Mouse (Mus musculus): ENCODE data around the gene Frk. TPM values are rescaled to one million over a fixed set of nuclear protein-coding genes. Genes with fewer than 3 reads are reported as not detected.
"Not testable (repeated sequence)": the region's sequence is repeated elsewhere in the genome, so short reads cannot be mapped to it uniquely, and the experiment has no call there.

The Frk gene
- total RNA-seq (2021): 1 to 10 TPM; 4.2 to 5.6 TPM

DNA sequence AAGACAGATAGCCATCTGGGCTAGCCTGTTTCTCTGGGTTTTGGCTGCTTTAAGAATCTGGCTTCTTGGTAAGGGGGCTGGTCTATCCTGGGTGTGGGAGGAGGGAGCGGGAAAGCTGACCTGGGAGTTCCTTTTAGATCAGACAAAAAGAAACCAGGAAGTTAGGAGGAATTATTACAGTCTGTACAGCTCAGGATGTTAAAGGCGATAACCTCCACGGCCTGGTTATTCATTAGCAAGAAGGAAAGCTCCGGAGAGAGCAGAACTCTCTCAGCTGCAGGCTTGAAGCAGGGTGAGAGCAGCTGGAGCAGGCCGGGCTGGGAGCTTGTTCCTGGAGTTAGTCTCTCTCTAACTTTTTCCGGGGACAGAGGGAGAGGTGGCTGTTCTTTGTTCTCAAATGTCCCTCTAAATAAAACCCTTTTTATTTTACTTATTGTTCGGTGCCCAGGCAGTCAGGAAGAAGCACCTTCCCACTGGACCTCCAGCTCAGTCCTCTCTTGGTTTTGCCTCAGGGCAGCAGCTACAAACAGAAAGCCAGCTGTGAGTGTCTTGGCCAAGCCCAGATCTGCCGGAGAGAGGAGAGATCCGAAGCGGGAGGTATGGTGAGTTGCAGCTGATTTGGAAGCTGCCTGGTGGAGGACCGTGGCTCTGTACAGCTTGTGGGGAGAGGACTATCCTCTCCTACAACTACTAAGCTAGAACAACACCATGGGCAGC, at the start of gene Frk:
TSS of gene Frk (plus strand) at position 103 of the 717 bp plus-strand sequence.
- DNase-seq: peak; percentile 36

DNA sequence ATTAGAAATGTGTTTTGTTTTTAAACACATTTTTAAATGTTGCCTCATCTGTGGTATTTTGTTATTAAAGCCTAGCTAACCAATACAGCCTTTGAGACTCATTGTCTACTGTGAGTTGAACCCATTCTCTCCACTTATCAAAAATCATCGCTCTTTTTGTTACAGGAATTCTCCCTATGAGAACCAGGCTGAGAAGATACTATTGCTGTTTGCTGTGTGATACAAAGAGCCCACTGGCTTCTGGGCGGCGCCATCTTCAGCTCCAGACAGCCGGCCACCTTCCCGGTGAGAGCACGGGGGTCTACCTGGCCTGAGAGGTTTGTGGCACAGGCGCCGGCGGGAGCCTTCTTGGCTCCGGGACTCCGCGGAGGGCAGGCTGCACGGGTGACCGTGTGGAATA, 49.0 kb upstream of the Frk start:
- not testable (repeated sequence) for DNase-seq

DNA sequence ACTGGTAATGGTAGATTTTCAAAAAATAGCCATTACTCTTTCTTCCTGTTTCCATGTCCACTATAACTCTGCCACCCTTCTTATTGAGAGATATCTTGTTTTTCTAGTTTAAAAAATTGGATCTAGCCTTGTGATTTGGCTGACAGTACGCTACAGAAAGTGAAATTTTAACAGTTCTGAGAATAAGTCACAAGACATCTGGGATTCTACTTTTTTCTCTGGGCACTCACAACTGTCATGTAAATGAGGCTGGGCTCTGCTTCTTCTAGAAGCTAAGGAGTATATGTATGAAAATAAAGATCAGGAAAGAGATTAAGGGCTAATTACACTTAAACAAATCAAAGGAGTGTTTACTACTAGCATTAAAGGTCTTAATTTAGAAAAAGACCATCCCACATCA, 33.7 kb upstream of the Frk start:
- DNase-seq: no peak

DNA sequence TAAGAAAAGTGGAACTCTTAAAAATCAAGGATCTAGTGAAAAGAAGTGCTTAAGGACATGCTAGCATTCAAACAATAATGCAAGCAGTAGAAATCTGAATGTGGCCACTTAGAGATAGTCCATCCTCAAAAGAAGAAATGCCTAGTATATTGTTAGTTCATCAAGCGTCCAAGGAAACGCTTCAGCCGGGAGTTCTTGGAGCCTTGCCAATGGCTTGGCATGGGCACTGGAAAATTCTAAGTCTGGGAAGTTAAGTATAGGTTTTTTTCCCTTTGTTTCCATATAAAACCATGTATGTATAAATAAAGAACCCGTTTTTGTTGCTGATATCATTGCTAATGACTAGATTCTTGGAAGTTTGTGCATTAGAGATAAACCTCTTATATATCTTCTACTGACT, 21.7 kb upstream of the Frk start:
- peak; percentile 61 for DNase-seq

DNA sequence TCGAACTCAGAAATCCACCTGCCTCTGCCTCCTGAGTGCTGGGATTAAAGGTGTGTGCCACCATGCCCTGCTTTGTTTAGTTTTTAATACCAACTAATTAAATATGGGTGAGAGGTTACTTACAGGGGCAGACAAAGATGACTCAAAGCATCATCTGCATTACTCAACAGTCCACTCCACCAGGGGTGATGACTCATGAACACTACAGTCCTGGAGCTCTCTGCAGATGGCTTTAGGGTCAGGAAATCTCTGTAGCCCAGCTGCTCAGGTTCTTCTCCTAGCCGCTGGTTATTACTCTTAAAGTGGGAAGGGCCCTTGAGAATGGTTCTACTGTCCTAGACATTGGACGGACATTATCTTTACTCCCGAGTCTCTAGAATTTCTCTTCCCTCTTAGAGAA, 18.9 kb upstream of the Frk start:
- no peak for DNase-seq

DNA sequence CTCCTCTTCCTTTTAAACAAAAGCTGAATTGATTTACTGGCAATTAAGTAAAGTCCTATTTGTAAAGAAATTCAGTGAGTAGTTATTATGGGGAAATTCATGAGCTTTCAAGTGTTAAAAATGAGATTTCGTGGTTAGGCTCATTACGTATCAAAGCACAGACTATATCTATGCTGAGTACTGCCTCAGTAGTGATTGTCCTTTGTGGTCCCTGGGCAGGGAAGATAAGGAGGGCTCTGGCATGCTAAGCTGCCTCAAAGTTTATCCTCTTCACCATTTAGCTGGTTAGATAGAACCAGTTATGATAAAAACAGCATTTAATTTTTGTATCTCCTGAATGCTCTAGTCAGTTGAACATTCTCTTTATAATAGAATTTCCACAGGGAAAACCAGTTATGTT, 14.2 kb upstream of the Frk start:
- DNase-seq: no peak

DNA sequence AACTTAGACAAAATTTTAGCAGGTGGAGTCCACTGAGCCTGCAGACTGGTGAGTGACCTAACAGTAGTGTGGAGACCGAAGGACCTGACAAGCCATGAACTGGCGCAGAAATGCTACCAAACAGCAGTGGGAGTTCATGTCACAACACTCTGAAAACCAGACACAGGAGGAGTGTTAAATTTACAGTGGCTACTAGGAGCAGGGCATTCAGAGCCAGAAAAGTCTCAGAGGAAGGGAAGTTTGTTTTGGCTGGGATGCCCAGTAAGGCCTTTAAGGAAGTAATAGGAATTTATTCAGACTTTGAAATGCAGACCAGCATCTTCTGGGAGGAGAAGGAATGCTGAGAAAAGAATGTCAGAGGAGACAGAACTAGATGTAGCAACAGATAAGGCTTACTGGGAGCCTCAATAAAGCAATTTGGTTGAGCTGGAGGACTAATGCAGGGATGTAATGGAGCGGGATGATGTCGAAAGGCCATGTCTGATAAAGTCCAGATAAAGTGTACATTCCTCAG, 3.2 kb upstream of the Frk start:
- DNase-seq: peak; percentile 15

DNA sequence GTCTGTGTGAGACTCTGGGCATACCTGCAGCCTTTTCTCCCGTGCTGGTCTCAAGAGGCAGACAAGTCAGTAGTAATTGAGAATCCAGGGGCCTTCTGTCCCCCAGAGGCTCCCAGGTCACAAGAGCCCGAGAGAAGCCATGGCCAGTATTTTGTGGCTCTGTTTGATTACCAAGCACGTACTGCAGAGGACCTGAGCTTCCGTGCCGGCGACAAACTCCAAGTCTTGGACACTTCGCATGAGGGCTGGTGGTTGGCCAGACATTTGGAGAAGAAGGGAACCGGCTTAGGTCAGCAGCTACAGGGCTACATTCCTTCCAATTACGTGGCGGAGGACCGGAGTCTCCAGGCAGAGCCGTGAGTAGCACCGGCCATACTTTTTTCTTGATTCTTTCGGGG, 814 bp downstream of the Frk start:
- peak; percentile 34 for DNase-seq

DNA sequence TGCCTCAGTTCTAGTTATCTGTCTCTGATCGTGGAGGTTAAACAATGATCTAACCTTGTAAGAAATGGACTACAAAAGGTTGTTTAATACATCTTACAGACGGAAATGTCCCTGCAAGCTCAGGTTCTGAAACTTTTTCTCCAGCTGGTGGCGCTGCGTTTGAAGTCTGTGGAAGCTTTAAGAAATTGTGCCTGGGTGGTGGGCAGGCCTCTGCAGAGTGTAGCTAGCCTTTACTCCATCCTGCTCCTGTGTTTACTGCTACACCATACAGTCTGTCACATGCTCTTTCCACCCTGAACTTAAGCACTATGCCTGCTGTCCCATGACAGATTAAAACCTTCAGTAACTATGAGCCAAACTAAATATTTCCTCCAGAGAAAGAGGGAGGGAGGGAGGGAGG, 1.9 kb downstream of the Frk start:
- peak; percentile 43 for DNase-seq

DNA sequence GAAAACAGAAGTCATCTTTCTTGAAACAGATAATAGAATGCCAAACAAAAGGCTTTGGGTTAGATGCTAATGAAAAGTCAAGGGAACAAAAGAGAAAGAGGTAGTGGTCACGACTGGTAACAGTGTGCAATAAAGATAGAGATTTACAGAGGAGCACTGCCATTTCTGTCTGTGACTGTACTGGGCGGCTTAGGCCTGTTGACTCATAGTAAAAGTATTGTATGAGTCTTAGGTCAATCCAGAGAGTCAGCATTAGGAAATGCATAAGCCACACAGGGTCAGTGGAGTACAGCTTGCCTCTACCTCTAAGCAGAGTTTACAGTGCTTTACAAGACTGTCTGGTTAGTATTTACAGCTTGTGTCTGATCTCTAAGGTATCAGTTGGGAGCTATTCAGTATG, 24.6 kb downstream of the Frk start:
- no peak for DNase-seq

DNA sequence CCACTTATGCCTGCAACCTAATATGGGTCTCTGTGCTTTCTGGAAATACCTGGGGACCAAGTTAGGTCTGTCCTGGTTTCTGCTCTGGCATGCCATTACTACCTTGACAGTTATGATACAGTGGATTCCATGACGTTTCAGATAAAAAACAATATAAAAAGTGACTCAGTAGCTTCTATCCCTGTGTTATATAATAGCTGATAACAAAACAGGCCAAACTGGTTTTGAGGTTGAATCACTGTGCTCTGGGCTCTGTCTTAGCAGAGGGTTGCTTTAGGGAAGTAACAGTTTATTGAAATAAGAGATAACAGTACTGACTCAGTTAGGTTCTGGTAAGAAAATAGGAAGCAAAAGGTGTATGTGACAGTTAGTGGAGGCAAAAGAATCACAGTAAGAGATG, 25.4 kb downstream of the Frk start:
- no peak for DNase-seq

DNA sequence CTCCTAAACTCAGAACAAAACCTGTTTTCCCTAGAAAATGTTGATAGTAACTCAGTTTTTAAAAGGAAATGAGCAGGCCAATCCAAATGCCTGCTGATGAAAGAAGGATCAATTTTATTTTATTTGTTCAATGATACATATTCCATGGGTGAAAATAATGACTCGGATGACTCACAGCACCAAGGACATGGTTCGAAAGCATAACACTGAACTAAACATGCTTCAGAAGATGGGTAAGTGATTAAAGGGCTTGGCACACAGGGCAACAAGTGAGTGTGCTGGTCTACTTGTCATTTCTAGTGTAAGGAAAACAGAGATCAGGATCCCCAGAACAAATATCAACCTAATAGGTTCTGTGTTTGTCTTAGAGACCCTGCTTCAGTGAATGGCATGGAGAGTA, 26.1 kb downstream of the Frk start:
- no peak for DNase-seq

DNA sequence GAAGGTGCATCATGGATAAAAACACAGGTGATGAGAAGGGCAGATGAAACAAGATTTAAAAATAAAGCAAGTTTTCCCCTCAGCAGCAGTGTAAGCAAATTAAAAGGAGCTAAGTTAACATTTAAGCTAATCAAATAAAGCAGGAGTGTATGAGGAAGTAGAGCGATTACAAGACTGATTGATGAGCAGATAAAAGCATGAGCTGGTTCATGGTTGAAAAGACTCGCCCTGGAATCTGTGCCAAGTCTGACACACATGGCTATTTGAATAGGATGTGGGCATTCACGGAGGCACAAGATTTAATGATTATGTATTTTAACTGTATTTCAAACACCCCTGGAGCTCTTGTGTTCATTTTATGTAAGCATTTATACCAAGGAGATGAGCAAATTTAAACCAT, 28.0 kb downstream of the Frk start:
- DNase-seq: no peak

DNA sequence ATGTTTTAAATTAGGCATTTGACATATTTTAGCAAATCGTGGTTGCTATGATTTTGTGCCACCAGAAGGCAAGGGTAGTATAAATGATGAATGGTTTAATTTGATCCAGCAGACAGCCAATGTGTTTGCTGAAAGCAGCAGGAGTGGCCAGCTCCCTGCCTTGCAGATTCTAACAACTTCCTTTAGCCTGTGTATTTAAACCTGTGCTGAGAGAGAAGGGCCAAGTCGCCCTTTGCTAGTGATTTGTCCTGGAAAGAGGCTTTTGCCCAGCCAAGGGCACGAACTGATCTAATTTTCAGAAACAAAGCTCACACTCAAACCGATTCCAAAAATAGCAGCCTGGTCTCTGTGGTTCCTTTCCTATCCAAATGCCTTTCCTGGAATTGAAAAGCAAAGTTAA, 29.4 kb downstream of the Frk start:
- DNase-seq: peak; percentile 8

DNA sequence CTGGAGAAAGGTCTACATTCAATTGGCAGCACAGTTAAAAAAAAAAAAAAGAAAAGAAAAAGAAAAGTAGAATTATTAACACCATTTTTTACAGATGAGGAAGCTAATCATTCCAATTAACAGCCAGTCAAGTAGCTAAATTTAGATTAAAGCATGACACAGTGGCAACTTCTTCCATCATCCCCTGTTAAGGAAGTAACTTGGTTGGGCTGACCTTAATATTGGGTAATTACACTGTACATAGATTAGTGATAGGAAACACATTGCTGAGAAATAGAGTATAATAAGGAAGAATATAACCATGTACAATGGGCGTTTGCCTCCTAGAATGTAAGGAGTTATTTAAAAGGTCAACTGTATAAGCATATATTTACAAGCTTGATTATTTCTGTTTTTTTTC, 42.4 kb downstream of the Frk start:
- no peak for DNase-seq

DNA sequence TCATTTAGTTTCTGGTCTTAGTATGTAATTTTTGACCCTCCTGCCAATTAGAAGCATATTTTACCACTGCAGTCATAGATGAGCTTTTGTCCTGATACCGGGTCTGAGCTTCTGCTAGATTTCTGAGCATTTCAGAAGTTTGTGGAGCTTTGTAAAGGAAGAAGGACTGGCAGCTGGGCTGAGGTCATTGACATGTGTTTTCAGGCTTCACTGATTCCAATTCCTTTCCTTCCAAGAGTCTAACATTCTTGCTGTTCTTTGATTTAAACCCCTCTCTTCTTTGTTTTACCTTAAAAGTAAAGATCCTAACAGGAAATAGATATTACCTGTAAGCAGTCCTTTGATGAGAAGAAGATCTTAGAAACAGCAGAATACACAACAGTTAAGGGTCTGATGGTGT, 48.6 kb downstream of the Frk start:
- no peak for DNase-seq

DNA sequence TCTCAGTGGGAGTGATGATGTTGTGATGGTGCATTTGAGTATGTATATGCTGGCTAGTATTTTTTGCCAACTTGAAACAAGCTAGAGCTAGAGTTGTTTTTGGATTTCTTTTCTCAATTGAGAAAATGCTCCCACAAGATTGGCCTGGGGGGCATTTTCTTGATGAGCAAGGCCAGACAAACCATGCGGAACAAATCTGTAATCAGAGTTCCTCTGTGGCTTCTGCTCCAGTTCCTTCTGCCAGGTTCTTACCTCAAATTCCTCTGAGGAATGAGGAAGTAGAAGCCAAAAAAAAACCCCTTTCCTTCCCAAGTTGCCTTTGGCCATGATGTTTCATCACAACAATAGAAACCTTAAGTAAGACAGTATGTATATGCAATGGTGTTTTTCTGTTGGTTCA, 49.3 kb downstream of the Frk start:
- no peak for DNase-seq

DNA sequence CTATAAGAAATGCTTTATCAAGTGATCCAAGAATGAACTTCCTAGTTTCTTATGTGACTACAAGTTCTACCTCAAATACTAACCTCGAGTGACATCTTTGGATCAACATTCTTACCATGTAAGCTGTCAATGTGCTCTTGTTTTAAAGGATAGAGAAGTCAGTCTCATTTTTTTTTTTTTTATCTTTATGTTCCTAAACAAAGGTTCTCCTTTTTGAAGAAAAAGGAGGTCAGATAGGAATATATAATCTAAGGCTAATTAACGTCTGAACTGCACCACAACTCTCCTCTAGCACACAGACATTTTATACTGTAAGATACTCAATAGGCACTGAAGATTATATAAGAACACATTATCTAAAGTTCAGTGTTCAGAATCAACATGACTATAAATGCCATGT, 57.5 kb downstream of the Frk start:
- no peak for DNase-seq

DNA sequence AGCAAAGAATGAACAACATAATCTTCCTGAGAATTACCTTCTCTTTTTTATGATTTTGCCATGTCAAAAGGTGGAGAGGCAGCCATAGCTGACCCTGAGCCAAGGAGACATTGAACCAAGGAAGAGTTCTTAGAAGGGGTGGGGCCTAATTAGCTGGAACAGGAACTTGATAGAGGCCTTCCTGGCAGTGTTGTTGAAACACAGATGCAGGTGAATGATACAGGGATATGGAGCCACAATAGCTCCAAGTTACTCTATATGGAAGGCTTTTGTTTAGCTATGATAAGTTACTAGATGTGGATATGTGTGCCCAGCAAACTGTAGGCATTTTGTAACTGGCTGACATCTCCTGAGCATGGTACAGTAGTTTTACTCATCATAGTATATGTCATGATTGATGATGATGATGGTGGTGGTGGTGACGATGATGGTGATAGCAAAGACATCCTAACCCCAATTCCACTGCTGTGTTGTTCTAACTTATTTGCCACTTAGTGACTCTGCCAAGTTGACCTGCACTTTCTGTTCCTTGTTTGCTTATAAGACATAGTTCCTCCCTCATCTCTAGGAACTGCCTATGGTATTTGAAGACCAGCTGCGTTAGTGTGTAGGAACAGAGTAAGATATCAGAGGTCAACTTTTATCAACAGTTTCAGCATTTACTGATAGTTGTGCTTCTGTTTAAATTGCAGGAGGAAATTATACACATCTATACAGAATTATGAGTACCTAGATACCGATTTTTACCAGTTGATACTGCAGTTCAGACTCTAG, 58.7 kb downstream of the Frk start:
- no peak for DNase-seq

DNA sequence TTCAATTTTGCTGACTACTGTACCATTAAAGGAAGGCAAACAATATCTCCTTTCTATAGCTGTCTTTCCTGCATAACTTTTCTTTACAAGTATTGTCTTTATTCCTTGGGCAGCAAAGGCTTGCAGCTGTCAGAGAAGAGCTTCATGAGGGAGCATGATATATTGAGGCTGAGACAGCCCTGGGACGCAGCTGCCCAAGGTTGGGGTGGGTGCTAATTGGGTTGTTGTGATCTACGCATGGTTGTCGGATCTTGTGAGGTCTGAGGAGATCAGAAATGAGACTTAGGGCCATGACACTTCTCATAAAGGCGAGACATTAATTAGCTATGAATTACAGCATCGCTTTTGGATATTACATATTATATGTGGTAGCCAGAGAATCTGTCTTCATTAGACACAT, 67.4 kb downstream of the Frk start:
- no peak for DNase-seq

DNA sequence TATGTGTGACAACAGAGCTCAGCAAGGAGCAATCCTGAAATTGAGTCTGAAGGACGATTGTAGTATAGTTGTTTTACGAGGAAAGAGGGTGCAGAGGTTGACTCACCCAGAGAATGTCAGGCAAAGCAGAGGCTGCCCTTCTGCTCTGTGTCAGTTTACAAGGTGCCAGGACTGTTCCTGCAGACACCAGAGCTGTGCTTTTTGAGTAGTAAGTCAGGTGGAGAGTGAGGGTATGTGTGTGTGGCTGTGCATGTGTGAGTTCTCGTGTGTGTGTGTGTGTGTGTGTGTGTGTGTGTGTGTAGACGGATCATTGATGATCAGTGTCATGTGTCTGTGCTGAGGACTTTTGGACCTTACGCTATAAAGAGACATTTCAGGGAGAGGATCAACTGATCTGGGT, 68.4 kb downstream of the Frk start:
- no peak for DNase-seq

DNA sequence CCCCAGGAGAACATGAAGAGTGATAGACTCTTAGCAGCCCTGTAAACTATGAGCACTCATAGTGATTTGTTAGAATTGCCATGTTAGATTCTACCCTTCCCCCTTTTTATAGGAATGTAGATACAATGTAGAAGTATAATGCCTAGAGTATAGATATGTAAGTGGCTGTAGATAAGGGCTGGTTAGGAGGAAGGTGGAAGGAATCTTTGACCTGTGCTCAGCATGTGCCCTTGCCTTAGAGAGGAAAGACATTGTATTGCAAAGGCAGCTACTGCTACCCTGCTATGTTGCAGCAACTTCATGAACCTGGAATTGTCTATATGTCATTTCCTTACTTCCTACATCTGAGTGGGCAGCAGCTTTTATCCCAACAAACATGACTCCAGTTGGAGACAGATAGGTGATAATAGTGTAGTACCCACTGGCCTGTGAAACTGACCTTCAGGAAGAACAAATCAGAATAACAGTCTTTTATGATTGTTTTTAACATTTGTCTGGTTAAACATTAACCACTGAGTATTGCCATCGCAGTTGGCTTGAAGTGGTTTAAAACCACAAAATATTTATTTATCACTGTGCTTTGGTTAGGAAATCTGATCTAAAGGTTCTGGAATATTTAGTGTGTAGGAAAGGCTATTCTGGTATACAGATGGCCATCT, 80.4 kb downstream of the Frk start:
- DNase-seq: no peak

DNA sequence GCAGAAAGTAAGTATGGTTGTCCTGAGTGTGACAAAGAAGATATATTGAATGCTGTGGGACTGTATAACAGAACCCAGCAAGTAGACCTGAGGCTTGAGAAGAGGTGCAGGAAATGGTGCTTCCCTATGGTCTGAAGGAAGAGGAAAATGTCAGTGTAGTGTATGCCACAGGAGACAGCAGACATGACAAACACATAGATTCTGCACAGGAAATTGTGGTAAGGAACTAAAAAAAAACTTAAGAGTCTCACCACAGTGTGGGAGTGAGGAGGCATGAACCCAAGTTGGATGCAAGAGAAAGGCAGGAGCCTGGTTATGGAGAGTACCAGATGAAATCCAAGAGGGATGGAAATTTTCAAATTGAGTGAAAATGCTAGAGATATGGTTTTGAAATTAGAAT, 132.3 kb downstream of the Frk start:
- no peak for DNase-seq

DNA sequence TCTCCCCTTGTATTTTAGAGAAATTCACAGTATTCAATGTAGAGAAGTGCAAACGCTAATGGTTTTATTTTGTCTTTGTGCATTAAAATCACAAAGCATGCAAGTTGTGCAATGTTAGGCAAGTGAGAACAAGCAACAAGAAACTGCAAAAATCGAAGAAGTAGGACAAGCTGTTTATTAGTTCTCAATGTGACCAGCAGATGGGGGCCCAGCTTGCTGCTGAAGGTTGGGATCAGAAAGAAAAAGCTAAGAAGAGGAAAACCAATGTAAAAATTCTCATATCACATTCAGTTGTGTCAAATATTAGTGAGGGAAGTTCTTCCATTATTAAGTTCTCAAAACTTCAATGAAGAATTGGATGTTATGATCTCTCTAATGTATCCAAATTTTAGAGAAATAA, 134.0 kb downstream of the Frk start:
- DNase-seq: no peak
